Mouse (Mus musculus) MEL (cell line): Measurements from ENCODE around the gene Ncoa5.

Experiments used
- CTCF ChIP-seq, 3 experiments: IDR thresholded peaks in 2 of 3; conservative IDR thresholded peaks in 1 of 3; 2 replicates each; pipeline ENCODE4 v1.5.1; 2011 to 2012; ENCODE audit warnings: low read length in 3 of 3, low read depth in 2 of 3, mild to moderate bottlenecking in 2 of 3, improper control_type of control experiment in 1 of 3, inconsistent platforms in 1 of 3, mixed read lengths in 1 of 3, moderate library complexity in 1 of 3; ENCODE audit not compliant: control insufficient read depth in 1 of 3, insufficient read depth in 1 of 3, poor library complexity in 1 of 3, severe bottlenecking in 1 of 3
- EP300 ChIP-seq, 2 experiments: IDR thresholded peaks; 2 replicates each; pipeline ENCODE4 v1.6.1; 2011; ENCODE audit warnings: improper control_type of control experiment in 2 of 2, low read length in 2 of 2, low read depth in 1 of 2, mild to moderate bottlenecking in 1 of 2
- ETS1 ChIP-seq: IDR thresholded peaks from 2 replicates; pipeline ENCODE4 v1.6.1; 2012; ENCODE audit warnings: low read depth, mild to moderate bottlenecking, inconsistent platforms, low read length, improper control_type of control experiment, moderate library complexity
- GATA1 ChIP-seq: IDR thresholded peaks from 2 replicates; pipeline ENCODE4 v1.6.1; 2011; ENCODE audit warnings: low read depth, low read length, improper control_type of control experiment

DNA sequence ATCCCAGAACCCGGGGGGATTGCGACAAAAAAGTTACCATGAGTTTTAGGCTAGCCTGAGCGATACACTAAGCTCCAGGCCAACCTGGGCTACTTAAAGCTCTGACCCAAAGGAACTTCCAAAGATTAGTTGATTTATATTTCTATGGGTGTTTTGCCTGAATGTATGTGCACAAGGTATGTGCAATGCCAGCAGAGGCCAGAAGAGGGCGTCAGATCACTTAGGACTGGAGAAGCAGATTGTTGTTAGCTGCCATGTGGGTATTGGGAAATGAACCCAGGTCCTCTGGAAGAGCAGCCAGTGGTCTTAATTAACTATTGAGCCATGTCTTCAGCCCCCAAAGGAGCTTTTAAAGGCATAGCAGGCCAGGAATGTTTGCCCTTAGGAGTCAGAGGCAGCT, 82.9 kb downstream of the Ncoa5 start:
- TF ChIP-seq EP300 (IDR thresholded peaks at IDR 0.05; ENCODE audit: low read depth in 1 of 2, low read length in 2 of 2) (no peak), GATA1 (no peak), ETS1 (no peak), CTCF (IDR thresholded peaks at IDR 0.05 in 2 of 3, conservative IDR thresholded peaks at IDR 0.05 in 1 of 3; ENCODE audit: control insufficient read depth in 1 of 3, insufficient read depth in 1 of 3, low read depth in 2 of 3, low read length in 3 of 3, poor library complexity in 1 of 3, severe bottlenecking in 1 of 3) (peak; percentile 44 to 49 (median 47))
